Mouse (Mus musculus) embryonic facial prominence, embryonic 12.5 days (tissue): ENCODE data around the gene Evc. TPM values are rescaled to one million over a fixed set of nuclear protein-coding genes. Genes with fewer than 3 reads are reported as not detected.

Experiments used
- ATAC-seq: fragments of 200-750 bp; cut with Nextera tagmentation; 2 replicates; pipeline ENCODE4 v1.8.0; 2017; ENCODE audit not compliant: insufficient number of reproducible peaks, insufficient read depth, low FRiP score, low TSS enrichment
- H3K27ac ChIP-seq: fragments of 300-500 bp; sonication (generic); 2 replicates; pipeline ENCODE4 v1.5.1; 2016; ENCODE audit warnings: mild to moderate bottlenecking
- H3K27me3 ChIP-seq: fragments of 300-500 bp; sonication (generic); 2 replicates; pipeline ENCODE4 v1.6.1; 2016; ENCODE audit warnings: mild to moderate bottlenecking, moderate library complexity
- H3K36me3 ChIP-seq: fragments of 300-500 bp; sonication (generic); 2 replicates; pipeline ENCODE4 v1.6.1; 2016; ENCODE audit warnings: mild to moderate bottlenecking
- H3K4me1 ChIP-seq: fragments of 300-500 bp; sonication (generic); 2 replicates; pipeline ENCODE4 v1.6.1; 2016
- H3K4me2 ChIP-seq: fragments of 300-500 bp; sonication (generic); replicated peaks from 2 replicates; pipeline ENCODE4 v1.6.1; 2016; ENCODE audit warnings: mild to moderate bottlenecking, moderate library complexity
- H3K4me3 ChIP-seq: fragments of 300-500 bp; sonication (generic); 2 replicates; pipeline ENCODE4 v1.5.1; 2016; ENCODE audit warnings: mild to moderate bottlenecking
- H3K9ac ChIP-seq: fragments of 300-500 bp; sonication (generic); 2 replicates; pipeline ENCODE4 v1.6.1; 2016; ENCODE audit warnings: mild to moderate bottlenecking, moderate library complexity
- H3K9me3 ChIP-seq: fragments of 300-500 bp; sonication (generic); 2 replicates; pipeline ENCODE4 v1.6.1; 2016; ENCODE audit warnings: mild to moderate bottlenecking, moderate library complexity
- WGBS: fragments of 180-500 bp; shearing (Covaris S2); methylation state at CpG from one replicate; pipeline ENCODE4 v1.1.7; 2016; 5-methylcytosine and 5-hydroxymethylcytosine counted together
- polyA plus RNA-seq: library from polyadenylated mRNA; unstranded; fragments of >200 nt; fragmentation: Nextera tagmentation; extraction: Ambion mirVana; gene quantifications from 2 replicates; pipeline ENCODE4 v1.2.1, GENCODE M21; 2016

Evc gene
- polyA plus RNA-seq, 1 experiment from 2014 or later, result 39.2 TPM

DNA sequence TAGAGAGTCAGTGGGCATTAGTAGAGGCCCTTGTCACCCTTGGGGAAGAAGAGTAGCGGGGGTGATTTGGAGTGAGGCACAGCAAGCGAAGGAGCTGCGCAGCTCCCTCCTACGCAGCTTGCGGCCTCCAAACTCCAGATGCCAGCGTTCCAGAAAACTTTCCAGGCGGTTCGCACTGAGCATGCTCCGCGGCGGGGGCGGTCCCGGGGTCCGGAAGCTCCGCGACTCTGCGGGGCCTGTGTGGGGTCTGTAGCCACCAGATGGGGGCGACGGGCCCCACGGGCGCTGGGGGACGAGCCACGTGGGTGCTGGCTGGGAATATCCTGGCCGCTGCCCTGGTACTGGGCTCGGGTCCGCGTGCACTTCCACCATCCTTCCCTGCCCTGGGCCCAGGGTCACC, 1.6 kb upstream of the Evc start, which contains the start of gene Evc2:
Gene Evc2 (plus strand): TSS at position 212 of the 400 bp plus-strand sequence.
- Histone ChIP-seq H3K4me1 (peaks cover 43% of the 10 kb centered on the region), H3K9ac (peak within 1 kb of the TSS; percentile 52)
- under 1% methylated on average over 27 of the region's 27 CpGs for WGBS

DNA sequence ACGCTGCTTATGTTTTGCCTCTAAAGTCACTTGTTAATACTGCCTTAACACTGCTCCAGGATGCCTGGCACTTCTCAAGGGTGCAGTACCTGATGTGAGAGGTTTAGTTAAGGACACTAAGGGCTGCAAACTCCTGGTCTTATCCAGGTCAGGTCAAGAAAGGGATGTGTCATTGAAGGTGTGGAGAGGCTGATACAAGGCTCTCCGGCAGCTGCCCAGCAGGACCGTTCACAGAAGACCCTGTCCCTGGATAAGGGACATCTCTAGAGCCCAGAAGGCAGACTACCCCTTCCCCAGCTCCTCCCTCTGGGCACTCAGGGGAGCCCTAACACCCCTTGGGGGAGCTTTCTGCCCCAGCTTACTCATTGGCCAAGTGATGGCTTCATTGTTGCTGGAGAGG, 1.0 kb upstream of the Evc start:
- no peaks in the 10 kb centered on the region for H3K9me3 ChIP-seq
- peak overlapping the region; percentile 76; the same call in 1 of the 2 replicates for H3K4me3 ChIP-seq
- peaks cover 43% of the 10 kb centered on the region for H3K4me1 ChIP-seq
- H3K9ac ChIP-seq, result peak overlapping the region; percentile 4; the same call in 1 of the 2 replicates
- WGBS, result 64% methylated on average over 3 of the region's 3 CpGs
- no peak for ATAC-seq
- peak overlapping the region; percentile 52 for H3K27ac ChIP-seq
- peak overlapping the region; percentile 66 for H3K4me2 ChIP-seq
- H3K27me3 ChIP-seq, result no peaks in the 10 kb centered on the region
- peaks cover 16% of the 10 kb centered on the region; the same call in 1 of the 2 replicates for H3K36me3 ChIP-seq

More for the DNA sequence above, 1.6 kb upstream of the Evc start, which contains the start of gene Evc2:
- Histone ChIP-seq H3K27ac (peak within 1 kb of the TSS; percentile 52), H3K4me2 (peak within 1 kb of the TSS; percentile 66), H3K9me3 (no peaks in the 10 kb centered on the region), H3K27me3 (no peaks in the 10 kb centered on the region), H3K4me3 (peak within 1 kb of the TSS; percentile 76), H3K36me3 (peaks cover 13% of the 10 kb centered on the region; the same call in 1 of the 2 replicates)
- ATAC-seq, result peak; percentile 76

GRCm38 (mm10) chr5:37335061-37335460, 1.6 kb downstream of the Evc start:
- no peak for ATAC-seq
- no peak overlapping the region for H3K27ac ChIP-seq
- peaks cover 41% of the 10 kb centered on the region for H3K4me1 ChIP-seq
- H3K4me3 ChIP-seq, result no peak overlapping the region
- H3K9ac ChIP-seq, result 0 out of 2 replicates have a peak overlapping the region, but pooled peaks have one; percentile 24
- 51% methylated on average over 3 of the region's 3 CpGs for WGBS
- peaks cover 21% of the 10 kb centered on the region for H3K36me3 ChIP-seq
- peak overlapping the region; percentile 66; the same call in 1 of the 2 replicates for H3K4me2 ChIP-seq
- no peaks in the 10 kb centered on the region for H3K9me3 ChIP-seq
- no peaks in the 10 kb centered on the region for H3K27me3 ChIP-seq

DNA sequence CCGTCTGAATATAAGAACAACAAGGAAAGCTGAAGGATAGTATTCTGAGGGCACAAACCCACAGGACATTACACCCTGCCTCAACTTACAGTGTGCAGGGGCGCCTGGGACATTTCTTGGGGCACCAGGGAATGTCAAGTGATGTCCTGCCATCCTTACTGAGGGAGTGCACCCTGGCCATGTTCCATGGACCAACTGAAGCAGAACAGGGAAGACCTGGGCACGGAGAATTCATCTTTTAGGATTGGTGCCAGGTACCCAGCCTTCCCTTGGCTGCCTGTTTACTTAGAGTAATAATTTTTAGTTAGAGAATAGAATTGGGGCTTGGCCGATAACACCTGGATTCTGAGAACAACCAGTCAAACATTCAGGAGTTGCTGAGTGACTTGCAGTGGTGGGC, 4.6 kb downstream of the Evc start:
- peaks cover 49% of the 10 kb centered on the region for H3K36me3 ChIP-seq
- H3K4me2 ChIP-seq, result no peak overlapping the region
- no peak overlapping the region for H3K27ac ChIP-seq
- WGBS, result 82% methylated on average over 4 of the region's 4 CpGs
- no peaks in the 10 kb centered on the region for H3K9me3 ChIP-seq
- H3K4me3 ChIP-seq, result no peak overlapping the region
- ATAC-seq, result no peak
- no peak overlapping the region for H3K9ac ChIP-seq
- no peaks in the 10 kb centered on the region for H3K27me3 ChIP-seq
- peaks cover 17% of the 10 kb centered on the region; the same call in 1 of the 2 replicates for H3K4me1 ChIP-seq

- Histone ChIP-seq H3K9ac (no peak overlapping the region), H3K27me3 (no peaks in the 10 kb centered on the region), H3K4me2 (no peak overlapping the region), H3K4me3 (no peak overlapping the region), H3K27ac (no peak overlapping the region), H3K36me3 (peaks cover 58% of the 10 kb centered on the region), H3K9me3 (no peaks in the 10 kb centered on the region), H3K4me1 (peaks cover 16% of the 10 kb centered on the region; the same call in 1 of the 2 replicates)
- no peak for ATAC-seq
- WGBS, result 90% methylated on average over 2 of the region's 2 CpGs
Measured at GRCm38 (mm10) chr5:37331133-37331505, 5.6 kb downstream of the Evc start.

DNA sequence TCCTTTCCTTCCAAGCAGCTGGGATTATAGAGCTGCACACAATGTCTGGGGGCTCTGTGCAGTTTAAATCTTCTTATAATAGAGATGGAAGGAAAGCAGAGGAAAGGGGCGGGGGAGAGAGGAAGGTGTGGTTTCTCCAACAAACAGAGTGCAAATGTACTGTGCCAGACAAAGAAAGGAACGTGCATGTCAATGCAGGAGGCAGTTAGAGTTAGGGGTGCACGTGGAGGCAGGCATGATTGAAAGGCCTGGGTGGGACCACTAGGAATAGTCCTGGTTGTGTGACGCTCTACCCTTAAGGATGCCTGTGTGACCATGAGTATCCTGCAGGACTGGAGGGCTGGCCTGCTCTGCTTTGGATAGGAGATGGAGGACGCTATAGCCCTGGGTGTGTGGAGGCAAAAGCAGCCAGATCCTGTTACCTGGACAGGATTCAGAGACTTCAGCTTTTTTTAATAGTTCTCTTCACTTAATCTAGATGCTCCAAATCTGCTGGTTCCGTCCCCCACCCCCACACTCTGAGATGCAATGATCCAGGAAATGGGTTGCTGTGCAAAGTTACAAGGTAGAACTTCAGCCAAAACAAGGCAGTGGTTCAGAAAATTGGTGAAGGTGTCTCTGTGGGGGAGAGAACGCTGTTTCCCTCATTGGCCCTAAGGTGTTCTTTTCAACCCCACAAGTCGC, 6.1 kb downstream of the Evc start:
- Histone ChIP-seq H3K4me1 (peaks cover 10% of the 10 kb centered on the region; the same call in 1 of the 2 replicates), H3K4me3 (no peak overlapping the region), H3K4me2 (no peak overlapping the region), H3K9me3 (no peaks in the 10 kb centered on the region), H3K27me3 (no peaks in the 10 kb centered on the region), H3K27ac (no peak overlapping the region), H3K9ac (no peak overlapping the region), H3K36me3 (peaks cover 64% of the 10 kb centered on the region)
- 84% methylated on average over 8 of the region's 8 CpGs for WGBS
- no peak for ATAC-seq

DNA sequence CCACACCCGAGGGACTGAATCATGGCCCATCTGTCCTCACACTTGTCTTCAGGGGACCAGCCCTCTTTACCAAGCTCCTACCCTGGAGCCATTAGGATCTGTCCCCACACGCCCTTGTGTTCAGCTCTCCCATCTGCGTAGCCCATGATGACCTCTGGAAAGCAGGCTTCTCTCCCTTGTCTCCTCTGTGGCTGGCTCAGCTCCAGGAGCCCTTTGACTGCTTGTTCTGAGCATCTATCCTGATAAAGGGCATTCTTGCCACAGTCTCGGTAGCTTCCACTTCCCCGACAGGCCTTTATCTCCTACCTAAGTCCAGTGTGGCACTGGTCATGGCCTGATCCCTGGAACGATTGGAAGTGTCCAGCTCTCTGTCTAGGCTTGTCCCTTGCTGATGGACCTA, 10.0 kb downstream of the Evc start:
- Histone ChIP-seq H3K27me3 (no peaks in the 10 kb centered on the region), H3K9ac (no peak overlapping the region), H3K9me3 (no peaks in the 10 kb centered on the region), H3K4me2 (no peak overlapping the region), H3K27ac (no peak overlapping the region), H3K36me3 (peaks cover 90% of the 10 kb centered on the region), H3K4me3 (no peak overlapping the region), H3K4me1 (no peaks in the 10 kb centered on the region)
- no peak for ATAC-seq
- WGBS, result 93% methylated on average over 6 of the region's 6 CpGs

- WGBS, result 85% methylated on average over 4 of the region's 4 CpGs
- H3K4me3 ChIP-seq, result no peak overlapping the region
Measured at GRCm38 (mm10) chr5:37320761-37321160, 15.9 kb downstream of the Evc start.

GRCm38 (mm10) chr5:37320174-37320573, 16.5 kb downstream of the Evc start:
- Histone ChIP-seq H3K27ac (no peak overlapping the region), H3K4me2 (no peak overlapping the region), H3K27me3 (no peaks in the 10 kb centered on the region), H3K9me3 (peaks cover 7% of the 10 kb centered on the region; the same call in 1 of the 2 replicates), H3K9ac (no peak overlapping the region), H3K4me1 (no peaks in the 10 kb centered on the region), H3K4me3 (no peak overlapping the region), H3K36me3 (peaks cover 86% of the 10 kb centered on the region)
- no peak for ATAC-seq
- WGBS, result 80% methylated on average over 3 of the region's 3 CpGs

More at GRCm38 (mm10) chr5:37320761-37321160, 15.9 kb downstream of the Evc start:
- Histone ChIP-seq H3K36me3 (peaks cover 86% of the 10 kb centered on the region), H3K27me3 (no peaks in the 10 kb centered on the region), H3K4me2 (no peak overlapping the region), H3K9ac (no peak overlapping the region), H3K9me3 (peaks cover 2% of the 10 kb centered on the region; the same call in 1 of the 2 replicates), H3K27ac (no peak overlapping the region), H3K4me1 (no peaks in the 10 kb centered on the region)
- no peak for ATAC-seq

DNA sequence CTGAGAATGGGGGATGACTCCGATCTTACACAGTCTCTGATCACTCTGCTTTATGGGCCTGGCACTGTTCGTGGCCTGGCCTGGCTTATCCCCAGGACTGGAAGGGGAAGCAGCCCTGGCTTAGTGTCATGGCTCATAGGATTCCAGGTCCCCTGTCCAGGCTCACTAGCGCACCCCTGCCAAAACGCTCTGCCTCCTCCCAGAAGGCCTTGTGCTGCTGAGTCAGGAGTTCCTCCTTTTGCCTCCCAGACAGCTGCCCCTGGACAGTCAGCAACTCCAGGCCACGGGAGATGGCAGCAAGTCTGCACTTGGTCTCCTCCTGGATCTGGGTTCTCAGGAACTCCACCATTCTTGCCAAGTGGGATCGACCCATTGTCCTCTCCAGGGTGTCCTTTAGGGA, 18.0 kb downstream of the Evc start:
- Histone ChIP-seq H3K9me3 (peaks cover 9% of the 10 kb centered on the region; the same call in 1 of the 2 replicates), H3K4me3 (no peak overlapping the region), H3K36me3 (peaks cover 86% of the 10 kb centered on the region), H3K9ac (no peak overlapping the region), H3K4me2 (no peak overlapping the region), H3K4me1 (no peaks in the 10 kb centered on the region), H3K27ac (no peak overlapping the region), H3K27me3 (no peaks in the 10 kb centered on the region)
- ATAC-seq, result no peak
- 86% methylated on average over 6 of the region's 6 CpGs for WGBS

- no peak overlapping the region for H3K4me3 ChIP-seq
- H3K9me3 ChIP-seq, result peaks cover 9% of the 10 kb centered on the region; the same call in 1 of the 2 replicates
- peaks cover 82% of the 10 kb centered on the region for H3K36me3 ChIP-seq
- H3K27ac ChIP-seq, result no peak overlapping the region
- H3K27me3 ChIP-seq, result no peaks in the 10 kb centered on the region
- WGBS, result 82% methylated on average over 12 of the region's 12 CpGs
- no peak for ATAC-seq
- no peak overlapping the region for H3K9ac ChIP-seq
- H3K4me2 ChIP-seq, result no peak overlapping the region
- H3K4me1 ChIP-seq, result no peaks in the 10 kb centered on the region
Measured at GRCm38 (mm10) chr5:37312980-37313722, 23.5 kb downstream of the Evc start.
